Mouse (Mus musculus): ENCODE results near the gene Casp7.

- TF ChIP-seq CTCF (conservative IDR thresholded peaks at IDR 0.05; ENCODE audit: low read length): no peak
- no peak for TF ChIP-seq NANOG (IDR thresholded peaks at IDR 0.05; ENCODE audit: borderline replicate concordance, low read length)
Measured at GRCm38 (mm10) chr19:56452421-56452820, 55.5 kb downstream of the Casp7 start.
